Mouse (Mus musculus) forebrain, embryonic 12.5 days (tissue): ENCODE results near the gene Map3k19. TPM values are rescaled to one million over a fixed set of nuclear protein-coding genes. Genes with fewer than 3 reads are reported as not detected.

Experiments used
- ATAC-seq: fragments of 200-750 bp; cut with Nextera tagmentation; 2 replicates; pipeline ENCODE4 v1.8.0; 2017; ENCODE audit warnings: moderate TSS enrichment; ENCODE audit not compliant: low FRiP score
- H3K27ac ChIP-seq: fragments of 300-500 bp; sonication (generic); 2 replicates; pipeline ENCODE4 v1.5.1; 2016; ENCODE audit warnings: mild to moderate bottlenecking
- H3K27me3 ChIP-seq: fragments of 300-500 bp; sonication (generic); 2 replicates; pipeline ENCODE4 v1.6.1; 2016; ENCODE audit warnings: mild to moderate bottlenecking
- H3K36me3 ChIP-seq: fragments of 300-500 bp; sonication (generic); replicated peaks from 2 replicates; pipeline ENCODE4 v1.6.1; 2016; ENCODE audit warnings: mild to moderate bottlenecking
- H3K4me1 ChIP-seq: fragments of 300-500 bp; sonication (generic); 2 replicates; pipeline ENCODE4 v1.6.1; 2016
- H3K4me2 ChIP-seq: fragments of 300-500 bp; sonication (generic); 2 replicates; pipeline ENCODE4 v1.6.1; 2016; ENCODE audit warnings: mild to moderate bottlenecking, moderate library complexity
- H3K4me3 ChIP-seq: fragments of 300-500 bp; sonication (generic); replicated peaks from 2 replicates; pipeline ENCODE4 v1.5.1; 2016; ENCODE audit warnings: mild to moderate bottlenecking
- H3K9ac ChIP-seq: fragments of 300-500 bp; sonication (generic); 2 replicates; pipeline ENCODE4 v1.6.1; 2016; ENCODE audit warnings: mild to moderate bottlenecking
- H3K9me3 ChIP-seq: fragments of 300-500 bp; sonication (generic); 2 replicates; pipeline ENCODE4 v1.6.1; 2016
- WGBS: fragments of 180-500 bp; shearing (Covaris S2); methylation state at CpG from one replicate; pipeline ENCODE4 v1.1.7; 2016; 5-methylcytosine and 5-hydroxymethylcytosine counted together
- polyA plus RNA-seq: library from polyadenylated mRNA; unstranded; fragments of >200 nt; fragmentation: Nextera tagmentation; extraction: Ambion mirVana; gene quantifications from 2 replicates; pipeline ENCODE4 v1.2.1, GENCODE M21; 2016

Map3k19 gene
- polyA plus RNA-seq, 1 experiment from 2014 or later = 0.17 TPM

GRCm38 (mm10) chr1:127766741-127767140 is 88.1 kb downstream of the Map3k19 start:
- H3K4me3 ChIP-seq = no peak overlapping the region
- no peaks in the 10 kb centered on the region for H3K36me3 ChIP-seq
- WGBS = 89% methylated on average over 2 of the region's 2 CpGs
- no peak overlapping the region for H3K9ac ChIP-seq
- H3K9me3 ChIP-seq = no peaks in the 10 kb centered on the region
- H3K27me3 ChIP-seq = no peaks in the 10 kb centered on the region
- H3K4me1 ChIP-seq = no peaks in the 10 kb centered on the region
- ATAC-seq = no peak
- no peak overlapping the region for H3K4me2 ChIP-seq
- no peak overlapping the region for H3K27ac ChIP-seq

DNA sequence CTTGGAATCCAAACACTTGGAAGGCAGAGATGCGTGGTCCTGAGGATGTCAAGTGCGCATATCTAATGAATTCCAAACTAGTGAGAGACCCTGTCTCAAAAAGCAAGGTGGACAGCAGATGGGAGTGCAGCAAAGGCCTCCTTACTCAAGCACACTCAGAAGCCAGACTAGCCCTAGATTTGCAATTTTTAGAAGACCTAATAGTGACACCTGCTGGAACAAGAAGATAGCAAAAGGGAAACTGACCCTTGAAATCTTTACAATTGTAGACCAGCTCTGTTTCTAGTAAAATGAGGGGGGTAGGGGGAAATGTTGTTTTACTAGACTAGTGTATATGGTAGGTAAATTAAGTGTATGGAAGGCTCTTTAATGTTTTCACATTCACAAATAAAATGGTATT is 89.4 kb downstream of the Map3k19 start:
- Histone ChIP-seq H3K4me1 (no peaks in the 10 kb centered on the region), H3K9me3 (no peaks in the 10 kb centered on the region), H3K27me3 (no peaks in the 10 kb centered on the region), H3K4me3 (no peak overlapping the region), H3K27ac (no peak overlapping the region), H3K9ac (no peak overlapping the region), H3K4me2 (no peak overlapping the region), H3K36me3 (no peaks in the 10 kb centered on the region)
- WGBS = 64% methylated on average over 2 of the region's 2 CpGs
- ATAC-seq = no peak

Other genes starting within 250 kb of the Map3k19 start
- gene Tmem163, start 175.5 kb downstream of the Map3k19 start, polyA plus RNA-seq = 29.9 and 31.0 TPM in 2 replicates
- gene Acmsd, start 125.6 kb downstream of the Map3k19 start, polyA plus RNA-seq = 0.15 and 0.20 TPM in 2 replicates
- 115 and 119 TPM in 2 replicates for gene Ccnt2, start 80.9 kb downstream of the Map3k19 start, polyA plus RNA-seq
- 19.1 and 19.7 TPM in 2 replicates for gene Rab3gap1, start 13.7 kb upstream of the Map3k19 start, polyA plus RNA-seq
- gene Zranb3, start 248.0 kb upstream of the Map3k19 start, polyA plus RNA-seq = 14.6 and 15.1 TPM in 2 replicates
- gene R3hdm1, start 248.3 kb upstream of the Map3k19 start, polyA plus RNA-seq = 98.0 and 103 TPM in 2 replicates